Mouse (Mus musculus): ENCODE measurements around the gene Cct4. TPM values are rescaled to one million over a fixed set of nuclear protein-coding genes. Genes with fewer than 3 reads are reported as not detected.

Gene Cct4
- polyA plus RNA-seq, 1 experiment: 98.0 TPM

GRCm38 (mm10) chr11:23047252-23047651 is 56.9 kb downstream of the Cct4 start:
- no peak overlapping the region for H3K4me3 ChIP-seq (ENCODE audit: insufficient read depth, low read depth, low read length)
- H3K4me1 ChIP-seq (ENCODE audit: control insufficient read depth, insufficient read depth, insufficient read length, low read length): peaks cover 5% of the 10 kb centered on the region; the same call in 1 of the 2 replicates
- H3K27ac ChIP-seq (replicated peaks; ENCODE audit: low read depth, low read length): no peak overlapping the region

- peaks cover 7% of the 10 kb centered on the region; the same call in 1 of the 2 replicates for H3K4me1 ChIP-seq (ENCODE audit: control insufficient read depth, insufficient read depth, insufficient read length, low read length)
- H3K4me3 ChIP-seq (ENCODE audit: insufficient read depth, low read depth, low read length): peak overlapping the region; percentile 27
- no peak overlapping the region for H3K27ac ChIP-seq (replicated peaks; ENCODE audit: low read depth, low read length)
These were observed 57.6 kb downstream of the Cct4 start for GRCm38 (mm10) chr11:23047663-23048582.

- H3K4me1 ChIP-seq (ENCODE audit: control insufficient read depth, insufficient read depth, insufficient read length, low read length): peaks cover 7% of the 10 kb centered on the region; the same call in 1 of the 2 replicates
- no peak overlapping the region for H3K4me3 ChIP-seq (ENCODE audit: insufficient read depth, low read depth, low read length)
- H3K27ac ChIP-seq (replicated peaks; ENCODE audit: low read depth, low read length): no peak overlapping the region
These were observed 59.3 kb downstream of the Cct4 start for GRCm38 (mm10) chr11:23049642-23050041.

GRCm38 (mm10) chr11:23052353-23052752 is 62.0 kb downstream of the Cct4 start:
- no peak overlapping the region for H3K27ac ChIP-seq (replicated peaks; ENCODE audit: low read depth, low read length)
- no peak overlapping the region for H3K4me3 ChIP-seq (ENCODE audit: insufficient read depth, low read depth, low read length)
- peaks cover 5% of the 10 kb centered on the region; the same call in 1 of the 2 replicates for H3K4me1 ChIP-seq (ENCODE audit: control insufficient read depth, insufficient read depth, insufficient read length, low read length)

Other genes with a start within 250 kb of the Cct4 start
- gene B3gnt2, start 129.6 kb upstream of the Cct4 start, polyA plus RNA-seq (2012; ENCODE audit: insufficient read depth, insufficient read length, missing spikeins): not detected in 2 replicates
- gene Zrsr1, start 18.5 kb upstream of the Cct4 start, polyA plus RNA-seq (2012; ENCODE audit: insufficient read depth, insufficient read length, missing spikeins): 29.4 and 32.5 TPM in 2 replicates
- gene Gm28048, start 8.4 kb upstream of the Cct4 start, polyA plus RNA-seq (2012; ENCODE audit: insufficient read depth, insufficient read length, missing spikeins): 5.4 and 5.8 TPM in 2 replicates
- gene Commd1, start 8.1 kb upstream of the Cct4 start, polyA plus RNA-seq (2012; ENCODE audit: insufficient read depth, insufficient read length, missing spikeins): 196 and 213 TPM in 2 replicates
- gene Fam161a, start 17.0 kb downstream of the Cct4 start, polyA plus RNA-seq (2012; ENCODE audit: insufficient read depth, insufficient read length, missing spikeins): 5.5 and 5.9 TPM in 2 replicates

Data from brown adipose tissue, adult 24 weeks (tissue).